Mouse (Mus musculus): Measurements from ENCODE around the gene Olfr573-ps1. TPM values are rescaled to one million over a fixed set of nuclear protein-coding genes. Genes with fewer than 3 reads are reported as not detected.

Gene Olfr573-ps1
- not detected for polyA plus RNA-seq (2014; fragmentation: Illumina TruSeq; extraction: RNeasy Lipid Tissue Mini Kit (QIAGEN cat#74804); ENCODE audit: low read depth, low replicate concordance)

GRCm38 (mm10) chr7:102942475-102942874 is at the start of gene Olfr573-ps1:
Gene Olfr573-ps1, minus strand, starts transcription at chr7:102942575.

GRCm38 (mm10) chr7:102989224-102989623 is 46.8 kb upstream of the Olfr573-ps1 start, which contains the start of gene Olfr578:
Gene Olfr578, minus strand, starts transcription at chr7:102989324.

GRCm38 (mm10) chr7:102975843-102976242 is 33.5 kb upstream of the Olfr573-ps1 start, which contains the start of gene Olfr577:
Gene Olfr577, minus strand, starts transcription at chr7:102975943.

GRCm38 (mm10) chr7:102962360-102962759 is 20.0 kb upstream of the Olfr573-ps1 start, which contains the start of gene Olfr576:
Gene Olfr576, plus strand, starts transcription at chr7:102962660.

GRCm38 (mm10) chr7:102958593-102958992 is 16.2 kb upstream of the Olfr573-ps1 start, which contains the start of gene Olfr575:
Gene Olfr575, minus strand, starts transcription at chr7:102958775.

GRCm38 (mm10) chr7:102948167-102948566 is 5.8 kb upstream of the Olfr573-ps1 start, which contains the start of gene Olfr574:
Gene Olfr574, plus strand, starts transcription at chr7:102948467.

GRCm38 (mm10) chr7:102924109-102924508 is 18.3 kb downstream of the Olfr573-ps1 start, which contains the start of gene Olfr572:
Gene Olfr572, plus strand, starts transcription at chr7:102924409.

GRCm38 (mm10) chr7:102917032-102917875 is 25.1 kb downstream of the Olfr573-ps1 start, which contains the start of gene Olfr571:
Gene Olfr571, minus strand, starts transcription at chr7:102917536.

Other genes starting within 250 kb of the Olfr573-ps1 start
- gene Olfr557, start 246.7 kb downstream of the Olfr573-ps1 start, polyA plus RNA-seq (2014; fragmentation: Illumina TruSeq; extraction: RNeasy Lipid Tissue Mini Kit (QIAGEN cat#74804); ENCODE audit: low read depth, low replicate concordance) = not detected
- 0.48 TPM for gene Olfr558, start 240.4 kb downstream of the Olfr573-ps1 start, polyA plus RNA-seq (2014; fragmentation: Illumina TruSeq; extraction: RNeasy Lipid Tissue Mini Kit (QIAGEN cat#74804); ENCODE audit: low read depth, low replicate concordance)
- gene Olfr33, start 223.5 kb downstream of the Olfr573-ps1 start, polyA plus RNA-seq (2014; fragmentation: Illumina TruSeq; extraction: RNeasy Lipid Tissue Mini Kit (QIAGEN cat#74804); ENCODE audit: low read depth, low replicate concordance) = 0.08 TPM
- not detected for gene Olfr559, start 215.1 kb downstream of the Olfr573-ps1 start, polyA plus RNA-seq (2014; fragmentation: Illumina TruSeq; extraction: RNeasy Lipid Tissue Mini Kit (QIAGEN cat#74804); ENCODE audit: low read depth, low replicate concordance)
- not detected for gene Olfr560, start 183.2 kb downstream of the Olfr573-ps1 start, polyA plus RNA-seq (2014; fragmentation: Illumina TruSeq; extraction: RNeasy Lipid Tissue Mini Kit (QIAGEN cat#74804); ENCODE audit: low read depth, low replicate concordance)
- 0.34 TPM for gene Olfr78, start 183.1 kb downstream of the Olfr573-ps1 start, polyA plus RNA-seq (2014; fragmentation: Illumina TruSeq; extraction: RNeasy Lipid Tissue Mini Kit (QIAGEN cat#74804); ENCODE audit: low read depth, low replicate concordance)
- not detected for gene Olfr561, start 171.4 kb downstream of the Olfr573-ps1 start, polyA plus RNA-seq (2014; fragmentation: Illumina TruSeq; extraction: RNeasy Lipid Tissue Mini Kit (QIAGEN cat#74804); ENCODE audit: low read depth, low replicate concordance)
- gene Olfr564, start 139.1 kb downstream of the Olfr573-ps1 start, polyA plus RNA-seq (2014; fragmentation: Illumina TruSeq; extraction: RNeasy Lipid Tissue Mini Kit (QIAGEN cat#74804); ENCODE audit: low read depth, low replicate concordance) = not detected
- not detected for gene Olfr566, start 83.8 kb downstream of the Olfr573-ps1 start, polyA plus RNA-seq (2014; fragmentation: Illumina TruSeq; extraction: RNeasy Lipid Tissue Mini Kit (QIAGEN cat#74804); ENCODE audit: low read depth, low replicate concordance)
- gene Olfr568, start 65.5 kb downstream of the Olfr573-ps1 start, polyA plus RNA-seq (2014; fragmentation: Illumina TruSeq; extraction: RNeasy Lipid Tissue Mini Kit (QIAGEN cat#74804); ENCODE audit: low read depth, low replicate concordance) = 0.24 TPM
- not detected for gene Olfr569, start 51.7 kb downstream of the Olfr573-ps1 start, polyA plus RNA-seq (2014; fragmentation: Illumina TruSeq; extraction: RNeasy Lipid Tissue Mini Kit (QIAGEN cat#74804); ENCODE audit: low read depth, low replicate concordance)
- not detected for gene Olfr570, start 48.0 kb downstream of the Olfr573-ps1 start, polyA plus RNA-seq (2014; fragmentation: Illumina TruSeq; extraction: RNeasy Lipid Tissue Mini Kit (QIAGEN cat#74804); ENCODE audit: low read depth, low replicate concordance)
- gene Olfr571, start 25.0 kb downstream of the Olfr573-ps1 start, polyA plus RNA-seq (2014; fragmentation: Illumina TruSeq; extraction: RNeasy Lipid Tissue Mini Kit (QIAGEN cat#74804); ENCODE audit: low read depth, low replicate concordance) = not detected
- not detected for gene Olfr572, start 18.2 kb downstream of the Olfr573-ps1 start, polyA plus RNA-seq (2014; fragmentation: Illumina TruSeq; extraction: RNeasy Lipid Tissue Mini Kit (QIAGEN cat#74804); ENCODE audit: low read depth, low replicate concordance)
- not detected for gene Olfr574, start 5.9 kb upstream of the Olfr573-ps1 start, polyA plus RNA-seq (2014; fragmentation: Illumina TruSeq; extraction: RNeasy Lipid Tissue Mini Kit (QIAGEN cat#74804); ENCODE audit: low read depth, low replicate concordance)
- gene Olfr575, start 16.2 kb upstream of the Olfr573-ps1 start, polyA plus RNA-seq (2014; fragmentation: Illumina TruSeq; extraction: RNeasy Lipid Tissue Mini Kit (QIAGEN cat#74804); ENCODE audit: low read depth, low replicate concordance) = not detected
- gene Olfr576, start 20.1 kb upstream of the Olfr573-ps1 start, polyA plus RNA-seq (2014; fragmentation: Illumina TruSeq; extraction: RNeasy Lipid Tissue Mini Kit (QIAGEN cat#74804); ENCODE audit: low read depth, low replicate concordance) = not detected
- not detected for gene Olfr577, start 33.4 kb upstream of the Olfr573-ps1 start, polyA plus RNA-seq (2014; fragmentation: Illumina TruSeq; extraction: RNeasy Lipid Tissue Mini Kit (QIAGEN cat#74804); ENCODE audit: low read depth, low replicate concordance)
- not detected for gene Olfr578, start 46.7 kb upstream of the Olfr573-ps1 start, polyA plus RNA-seq (2014; fragmentation: Illumina TruSeq; extraction: RNeasy Lipid Tissue Mini Kit (QIAGEN cat#74804); ENCODE audit: low read depth, low replicate concordance)
- gene Olfr582, start 95.4 kb upstream of the Olfr573-ps1 start, polyA plus RNA-seq (2014; fragmentation: Illumina TruSeq; extraction: RNeasy Lipid Tissue Mini Kit (QIAGEN cat#74804); ENCODE audit: low read depth, low replicate concordance) = not detected
- gene Olfr583, start 108.7 kb upstream of the Olfr573-ps1 start, polyA plus RNA-seq (2014; fragmentation: Illumina TruSeq; extraction: RNeasy Lipid Tissue Mini Kit (QIAGEN cat#74804); ENCODE audit: low read depth, low replicate concordance) = not detected
- gene Olfr584, start 139.3 kb upstream of the Olfr573-ps1 start, polyA plus RNA-seq (2014; fragmentation: Illumina TruSeq; extraction: RNeasy Lipid Tissue Mini Kit (QIAGEN cat#74804); ENCODE audit: low read depth, low replicate concordance) = not detected
- gene Olfr585, start 155.1 kb upstream of the Olfr573-ps1 start, polyA plus RNA-seq (2014; fragmentation: Illumina TruSeq; extraction: RNeasy Lipid Tissue Mini Kit (QIAGEN cat#74804); ENCODE audit: low read depth, low replicate concordance) = not detected
- not detected for gene Olfr586, start 183.1 kb upstream of the Olfr573-ps1 start, polyA plus RNA-seq (2014; fragmentation: Illumina TruSeq; extraction: RNeasy Lipid Tissue Mini Kit (QIAGEN cat#74804); ENCODE audit: low read depth, low replicate concordance)
- not detected for gene Olfr588-ps1, start 198.3 kb upstream of the Olfr573-ps1 start, polyA plus RNA-seq (2014; fragmentation: Illumina TruSeq; extraction: RNeasy Lipid Tissue Mini Kit (QIAGEN cat#74804); ENCODE audit: low read depth, low replicate concordance)
- not detected for gene Olfr589, start 213.8 kb upstream of the Olfr573-ps1 start, polyA plus RNA-seq (2014; fragmentation: Illumina TruSeq; extraction: RNeasy Lipid Tissue Mini Kit (QIAGEN cat#74804); ENCODE audit: low read depth, low replicate concordance)
- gene Olfr591, start 235.8 kb upstream of the Olfr573-ps1 start, polyA plus RNA-seq (2014; fragmentation: Illumina TruSeq; extraction: RNeasy Lipid Tissue Mini Kit (QIAGEN cat#74804); ENCODE audit: low read depth, low replicate concordance) = not detected
- not detected for gene Olfr592, start 242.2 kb upstream of the Olfr573-ps1 start, polyA plus RNA-seq (2014; fragmentation: Illumina TruSeq; extraction: RNeasy Lipid Tissue Mini Kit (QIAGEN cat#74804); ENCODE audit: low read depth, low replicate concordance)